Mouse (Mus musculus) CD4-positive, CD25-positive, alpha-beta regulatory T cell (primary cell): ENCODE measurements around the gene Gm13088. TPM values are rescaled to one million over a fixed set of nuclear protein-coding genes. Genes with fewer than 3 reads are reported as not detected.

ENCODE experiments used
- polyA plus RNA-seq: library from polyadenylated mRNA; unstranded; fragments of 100-300 nt; shearing (Covaris generic); gene quantifications from one replicate; pipeline ENCODE4 v1.2.1, GENCODE M21; 2017

Gene Gm13088
- polyA plus RNA-seq: not detected

DNA sequence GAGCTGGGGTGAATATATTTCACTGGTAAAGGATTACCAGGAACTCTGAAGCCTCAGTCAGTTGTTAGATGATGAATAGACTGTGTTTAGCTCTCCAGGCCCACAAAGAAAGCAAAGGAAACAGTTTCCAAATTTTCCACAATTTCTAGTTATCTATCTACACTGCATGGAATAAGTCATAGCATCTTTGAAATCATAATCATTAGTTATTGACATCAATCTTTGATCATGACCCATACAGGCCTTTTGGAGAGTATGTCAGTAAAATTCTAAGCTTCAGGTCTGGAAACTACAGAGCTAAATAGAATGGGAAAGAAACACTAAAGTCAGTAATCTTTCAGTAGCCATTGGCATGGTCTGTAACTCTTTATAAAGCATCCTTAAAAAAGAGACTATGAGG is at the start of gene Gm13088:
Gene Gm13088 (minus strand): TSS at position 101 of the 400 bp plus-strand sequence.

DNA sequence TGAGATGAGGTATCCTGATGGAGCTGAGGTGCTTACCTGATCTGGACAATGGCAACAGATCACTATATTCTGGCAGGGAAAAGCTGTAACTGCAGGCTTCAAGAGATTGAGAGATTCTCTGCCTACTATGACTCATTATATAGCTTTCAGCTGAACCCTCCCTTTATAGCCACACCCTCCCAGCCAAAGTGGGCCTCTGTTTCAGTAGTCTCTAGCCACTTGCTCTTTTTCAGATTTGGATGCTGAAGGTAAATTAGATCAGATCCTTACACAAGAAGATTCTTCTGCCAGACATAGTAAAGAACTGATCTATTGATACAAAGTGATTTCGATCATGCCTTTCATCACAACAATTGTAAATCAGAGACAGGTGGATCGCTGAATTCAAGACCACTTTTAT is 45.6 kb upstream of the Gm13088 start, which contains the start of gene Gm13089:
Gene Gm13089 (minus strand): TSS at position 101 of the 400 bp plus-strand sequence.

DNA sequence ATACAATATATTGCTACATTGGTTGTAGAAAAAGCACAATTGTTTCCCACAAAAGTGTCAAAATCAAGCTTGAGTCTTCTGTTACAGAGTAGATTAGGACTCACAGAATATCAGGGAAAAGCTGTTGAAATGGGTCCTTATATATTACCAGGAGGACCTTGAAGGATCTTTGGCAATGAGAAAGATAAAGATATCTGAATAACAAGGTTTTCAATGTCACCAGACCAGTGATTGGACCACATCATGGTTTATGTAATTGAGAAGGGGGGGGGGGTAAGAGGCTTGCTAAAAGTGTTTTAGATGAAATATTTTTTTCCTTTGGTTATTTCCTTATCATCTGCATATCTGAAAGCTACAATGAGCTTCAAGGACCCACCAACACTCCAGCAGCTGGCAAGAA is 42.3 kb downstream of the Gm13088 start, which contains the start of gene Gm13083:
Gene Gm13083 (plus strand): TSS at position 301 of the 400 bp plus-strand sequence.

Other genes with a start within 250 kb of the Gm13088 start
- 38.9 TPM for gene Pramef8, start 244.8 kb downstream of the Gm13088 start, polyA plus RNA-seq
- gene Oog4, start 206.9 kb downstream of the Gm13088 start, polyA plus RNA-seq: not detected
- not detected for gene Gm13043, start 145.9 kb downstream of the Gm13088 start, polyA plus RNA-seq
- not detected for gene Gm13040, start 121.3 kb downstream of the Gm13088 start, polyA plus RNA-seq
- not detected for gene BC080695, start 105.5 kb downstream of the Gm13088 start, polyA plus RNA-seq
- gene Gm13057, start 105.5 kb downstream of the Gm13088 start, polyA plus RNA-seq: not detected
- not detected for gene Gm13083, start 42.2 kb downstream of the Gm13088 start, polyA plus RNA-seq
- not detected for gene Gm13089, start 45.5 kb upstream of the Gm13088 start, polyA plus RNA-seq
- not detected for gene Gm13078, start 62.2 kb upstream of the Gm13088 start, polyA plus RNA-seq
- gene Gm13023, start 132.1 kb upstream of the Gm13088 start, polyA plus RNA-seq: not detected
- not detected for gene Gm13084, start 158.8 kb upstream of the Gm13088 start, polyA plus RNA-seq
- gene Gm13103, start 189.3 kb upstream of the Gm13088 start, polyA plus RNA-seq: not detected
- not detected for gene Pramef6, start 243.1 kb upstream of the Gm13088 start, polyA plus RNA-seq